Mouse (Mus musculus): ENCODE measurements around the gene Gemin2. TPM values are rescaled to one million over a fixed set of nuclear protein-coding genes. Genes with fewer than 3 reads are reported as not detected.

Gene Gemin2
- polyA plus RNA-seq (2014; fragmentation: Illumina TruSeq; extraction: RNeasy Lipid Tissue Mini Kit (QIAGEN cat#74804); ENCODE audit: low read depth, low replicate concordance) = 20.5 TPM

DNA sequence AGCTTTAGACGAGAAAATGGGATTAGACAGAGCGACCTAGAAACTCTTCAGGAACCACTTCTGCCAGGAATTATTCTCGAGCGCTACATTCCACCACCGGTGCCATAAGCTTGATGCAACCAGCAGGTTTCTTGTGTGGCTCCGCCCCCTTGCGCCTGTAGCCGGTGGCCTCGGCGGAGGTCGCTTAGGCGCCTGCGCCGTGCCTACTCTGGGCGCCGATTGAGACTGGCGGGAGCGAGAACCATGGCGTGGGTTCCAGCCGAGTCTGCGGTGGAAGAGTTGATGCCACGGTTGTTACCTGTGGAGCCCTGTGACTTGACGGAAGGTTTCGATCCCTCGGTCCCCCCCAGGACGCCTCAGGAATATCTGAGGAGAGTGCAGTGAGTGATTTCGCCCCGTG, at the start of gene Gemin2:
Gemin2 (plus strand) TSS at position 160 of the 400 bp plus-strand sequence.

GRCm38 (mm10) chr12:59011844-59012709, 1.1 kb upstream of the Gemin2 start, which contains the start of gene Sec23a:
TSS of gene Sec23a (minus strand) at chr12:59012017.

DNA sequence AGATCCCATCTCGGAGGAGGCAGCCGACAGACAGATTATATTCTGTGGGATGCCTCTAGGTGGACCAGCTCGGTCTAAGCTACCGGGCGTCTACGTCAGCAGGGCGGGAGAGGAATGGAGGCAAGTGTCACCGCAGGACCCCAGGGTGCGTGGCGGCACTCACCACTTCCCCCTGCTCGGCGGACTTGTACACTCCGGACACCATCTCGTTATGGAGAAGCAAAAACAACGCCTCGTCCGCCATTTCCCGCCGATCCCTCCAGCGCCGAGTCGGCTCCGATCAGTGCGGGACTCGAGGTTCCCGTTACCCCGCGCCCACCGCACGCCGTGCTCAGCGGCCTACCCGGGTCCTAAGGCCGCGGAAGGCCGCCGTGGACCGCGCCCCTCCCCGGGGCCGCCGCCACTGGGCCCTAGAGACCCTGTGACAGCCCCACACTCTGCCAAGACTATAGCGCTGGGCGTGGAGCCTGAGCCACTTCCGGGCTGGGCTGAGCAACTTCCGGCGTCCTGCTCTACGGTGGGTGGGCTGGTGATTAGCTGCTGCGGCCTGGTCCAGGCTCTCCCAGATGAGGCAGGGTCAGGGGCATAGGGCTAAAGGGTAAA, 47.9 kb downstream of the Gemin2 start, which contains the start of gene Trappc6b:
Trappc6b (minus strand) TSS at position 480 of the 603 bp plus-strand sequence.

GRCm38 (mm10) chr12:59066448-59067077, 53.4 kb downstream of the Gemin2 start, which contains the start of gene Pnn:
TSS of gene Pnn (plus strand) at chr12:59066884.

Other genes with a start within 250 kb of the Gemin2 start
- gene Sec23a, start 1.4 kb upstream of the Gemin2 start, polyA plus RNA-seq (2014; fragmentation: Illumina TruSeq; extraction: RNeasy Lipid Tissue Mini Kit (QIAGEN cat#74804); ENCODE audit: low read depth, low replicate concordance) = 110 TPM
- gene Trappc6b, start 48.1 kb downstream of the Gemin2 start, polyA plus RNA-seq (2014; fragmentation: Illumina TruSeq; extraction: RNeasy Lipid Tissue Mini Kit (QIAGEN cat#74804); ENCODE audit: low read depth, low replicate concordance) = 180 TPM
- 66.3 TPM for gene Pnn, start 53.5 kb downstream of the Gemin2 start, polyA plus RNA-seq (2014; fragmentation: Illumina TruSeq; extraction: RNeasy Lipid Tissue Mini Kit (QIAGEN cat#74804); ENCODE audit: low read depth, low replicate concordance)
- gene Mia2, start 82.4 kb downstream of the Gemin2 start, polyA plus RNA-seq (2014; fragmentation: Illumina TruSeq; extraction: RNeasy Lipid Tissue Mini Kit (QIAGEN cat#74804); ENCODE audit: low read depth, low replicate concordance) = 110 TPM
- gene Fbxo33, start 206.3 kb downstream of the Gemin2 start, polyA plus RNA-seq (2014; fragmentation: Illumina TruSeq; extraction: RNeasy Lipid Tissue Mini Kit (QIAGEN cat#74804); ENCODE audit: low read depth, low replicate concordance) = 36.8 TPM

All from testis, adult 10 weeks (tissue).